Mouse (Mus musculus) spleen, postnatal 10 days (tissue): ENCODE measurements at regions not wholly inside any gene's neighbourhood (a gene's known extent, or its start where the extent isn't known, plus 50 kb on each side); places are given as distances from the start of the nearest gene placed in this dataset.
"Not testable (repeated sequence)": the region's sequence is repeated elsewhere in the genome, so short reads cannot be mapped to it uniquely, and the experiment has no call there.

Source experiments
- DNase-seq, 2 experiments: peaks; one replicate each; pipeline ENCODE4 v3.0.0; 2021 to 2022; ENCODE audit warnings: low spot score in 2 of 2

- DNase-seq: no peak
Observed at GRCm38 (mm10) chr8:78068087-78068910, 144.8 kb upstream of the Ttc29 start.

GRCm38 (mm10) chr8:78073821-78074220 is 139.3 kb upstream of the Ttc29 start:
- no peak for DNase-seq

GRCm38 (mm10) chr8:78077122-78077521 is 136.0 kb upstream of the Ttc29 start:
- peak in 1 of 2 experiments; percentile 15 for DNase-seq

GRCm38 (mm10) chr8:78081395-78081794 is 131.7 kb upstream of the Ttc29 start:
- not testable (repeated sequence) for DNase-seq

- no peak for DNase-seq
Observed at GRCm38 (mm10) chr8:78083012-78083411, 130.1 kb upstream of the Ttc29 start.

- DNase-seq: no peak
Observed at GRCm38 (mm10) chr8:78086361-78086760, 126.7 kb upstream of the Ttc29 start.

GRCm38 (mm10) chr8:78090382-78091122 is 122.5 kb upstream of the Ttc29 start:
- DNase-seq: no peak

- DNase-seq: no peak
Observed at GRCm38 (mm10) chr8:78096383-78096782, 116.7 kb upstream of the Ttc29 start.

- no peak for DNase-seq
Observed at GRCm38 (mm10) chr8:78098191-78098745, 114.8 kb upstream of the Ttc29 start.

- DNase-seq: no peak
Observed at GRCm38 (mm10) chr8:78099091-78099490, 114.0 kb upstream of the Ttc29 start.

- no peak for DNase-seq
Observed at GRCm38 (mm10) chr8:78107339-78107738, 105.8 kb upstream of the Ttc29 start.

GRCm38 (mm10) chr8:78110003-78110649 is 103.0 kb upstream of the Ttc29 start:
- DNase-seq: no peak

GRCm38 (mm10) chr8:78113105-78113504 is 100.0 kb upstream of the Ttc29 start:
- no peak for DNase-seq

- no peak for DNase-seq
Observed at GRCm38 (mm10) chr8:78114512-78114911, 98.6 kb upstream of the Ttc29 start.

GRCm38 (mm10) chr8:78117191-78117590 is 95.9 kb upstream of the Ttc29 start:
- DNase-seq: no peak

GRCm38 (mm10) chr8:78118493-78118892 is 94.6 kb upstream of the Ttc29 start:
- no peak for DNase-seq

GRCm38 (mm10) chr8:78119682-78120081 is 93.4 kb upstream of the Ttc29 start:
- DNase-seq: no peak

- peak; percentile 8 to 51 for DNase-seq
Observed at GRCm38 (mm10) chr8:78124248-78124647, 88.8 kb upstream of the Ttc29 start.

- DNase-seq: peak in 1 of 2 experiments; percentile 20
Observed at GRCm38 (mm10) chr8:78127852-78128251, 85.2 kb upstream of the Ttc29 start.

GRCm38 (mm10) chr8:78129061-78129460 is 84.0 kb upstream of the Ttc29 start:
- DNase-seq: no peak

GRCm38 (mm10) chr8:78139514-78139913 is 73.6 kb upstream of the Ttc29 start:
- DNase-seq: not testable (repeated sequence)

GRCm38 (mm10) chr8:78147170-78147569 is 65.9 kb upstream of the Ttc29 start:
- DNase-seq: no peak
